Mouse (Mus musculus): ENCODE measurements at regions not wholly inside any gene's neighbourhood (a gene's known extent, or its start where the extent isn't known, plus 50 kb on each side); places are given as distances from the start of the nearest gene placed in this dataset.

DNA sequence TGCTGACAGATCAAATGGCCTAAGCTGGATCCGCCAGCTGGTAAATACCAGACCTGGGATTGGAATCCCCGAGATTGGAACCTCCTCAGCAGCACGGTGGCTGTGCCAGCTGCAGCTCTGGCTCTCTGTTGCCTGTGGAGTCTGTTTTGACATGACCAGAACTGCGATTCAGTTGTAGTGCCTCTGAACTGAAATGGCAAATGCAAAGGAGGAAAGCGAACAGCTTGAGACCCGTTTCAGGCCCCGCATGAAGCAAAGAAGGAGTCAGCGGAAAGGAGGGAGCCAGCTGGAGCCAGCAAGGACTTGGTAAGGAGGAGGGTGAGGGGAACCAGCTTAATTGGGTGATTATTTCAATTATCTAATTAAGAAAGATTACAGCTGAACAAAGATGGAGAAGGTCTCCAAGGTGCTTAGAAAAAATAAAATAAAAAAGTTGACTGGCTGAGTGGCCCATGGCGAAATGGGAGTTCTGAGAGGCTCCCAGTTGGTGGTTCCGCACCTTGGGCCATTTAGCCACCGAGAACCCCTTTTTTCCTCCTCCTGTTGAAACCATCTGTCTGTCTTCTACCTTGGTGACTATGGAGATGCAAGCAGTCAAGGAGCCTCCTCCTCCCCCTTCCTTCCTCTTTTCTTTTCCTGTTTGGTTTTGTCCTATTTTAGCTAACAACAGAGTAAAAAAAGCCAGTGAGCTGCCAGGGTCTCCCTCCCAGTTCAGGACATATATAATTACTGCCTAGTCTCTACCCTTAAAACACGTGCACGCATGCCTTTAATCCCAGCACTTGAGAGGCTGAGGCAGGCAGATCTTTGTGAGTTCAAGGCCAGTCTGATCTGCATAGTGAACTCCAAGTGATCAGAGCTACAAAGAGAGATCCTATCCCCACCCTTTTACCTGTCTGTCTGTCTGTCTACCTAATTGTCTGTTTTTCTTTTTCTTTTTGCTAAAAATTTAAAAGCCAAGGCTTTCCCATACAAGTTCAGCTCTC lies 54.3 kb upstream of the Rybp start:
- intact Hi-C loops (cut with DNase I): no loop called here
- DNase-seq: no peak

GRCm38 (mm10) chr6:100338291-100338690 lies 51.0 kb upstream of the Rybp start:
- intact Hi-C loops (cut with DNase I): no loop called here
- DNase-seq: no peak
